In the genomic region with DNA sequence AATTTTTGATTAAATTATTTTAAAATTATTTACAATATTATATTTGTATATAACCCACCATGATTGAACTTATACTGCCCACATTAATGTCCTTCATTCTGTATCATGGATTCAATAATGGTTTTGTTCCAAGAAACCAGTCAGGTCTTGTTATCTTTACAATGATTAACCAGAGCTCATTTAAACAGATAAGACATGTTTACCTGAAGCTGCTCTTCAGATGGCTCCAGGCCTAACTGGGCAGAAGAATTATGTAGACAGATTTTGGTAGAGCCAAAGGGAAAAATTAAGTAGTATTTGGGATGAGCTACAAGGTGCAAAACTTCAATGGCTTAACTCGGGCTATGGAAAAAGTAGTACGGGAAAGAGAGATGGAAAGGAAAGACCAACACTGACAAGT, we compare ENCODE assay signal across 31 mouse cellular contexts.
"Had no signal": no experiment of that assay in that cellular context is flagged by ENCODE, and none has a peak within 500 bp of the region (broad histone marks: within the 10 kb centered on the region; RNA-seq: fewer than 3 reads in every experiment).

No protein-coding gene starts in this region.

- H3K27ac ChIP-seq: limb, embryonic 10.5 days; limb, embryonic 12.5 days; limb, embryonic 13.5 days; limb, embryonic 15.5 days; liver, embryonic 12.5 days; liver, embryonic 13.5 days; liver, embryonic 14.5 days; liver, embryonic 15.5 days; lung, embryonic 15.5 days; macrophage; midbrain, embryonic 10.5 days; midbrain, embryonic 12.5 days; midbrain, embryonic 13.5 days; midbrain, embryonic 15.5 days; neural tube, embryonic 12.5 days had no signal

- ATAC-seq: liver, embryonic 12.5 days; liver, postnatal 0 days; lung, postnatal 0 days; midbrain, embryonic 13.5 days; midbrain, embryonic 15.5 days; midbrain, embryonic 16.5 days had no signal

- H3K4me2 ChIP-seq: limb, embryonic 12.5 days; limb, embryonic 13.5 days; limb, embryonic 15.5 days; liver, embryonic 12.5 days; liver, embryonic 13.5 days; liver, embryonic 15.5 days; lung, embryonic 14.5 days; lung, embryonic 15.5 days; midbrain, embryonic 11.5 days; midbrain, embryonic 12.5 days; midbrain, embryonic 13.5 days; midbrain, embryonic 15.5 days; neural tube, embryonic 12.5 days had no signal

- H3K9ac ChIP-seq: limb, embryonic 12.5 days; limb, embryonic 13.5 days; limb, embryonic 15.5 days; liver, embryonic 12.5 days; liver, embryonic 13.5 days; liver, embryonic 14.5 days; liver, embryonic 15.5 days; liver, postnatal 0 days; lung, embryonic 14.5 days; lung, embryonic 15.5 days; midbrain, embryonic 12.5 days; midbrain, embryonic 13.5 days; midbrain, embryonic 15.5 days; neural tube, embryonic 12.5 days had no signal

- H3K27me3 ChIP-seq: limb, embryonic 12.5 days; limb, embryonic 13.5 days; limb, embryonic 15.5 days; liver, embryonic 12.5 days; liver, embryonic 13.5 days; liver, embryonic 15.5 days; lung, embryonic 15.5 days; megakaryocyte, embryonic 14.5 days; midbrain, embryonic 12.5 days; midbrain, embryonic 13.5 days; midbrain, embryonic 15.5 days; neural tube, embryonic 12.5 days had no signal

- DNase-seq: left cerebral cortex, postnatal 4 days; liver; liver, embryonic 13.5 days; liver, postnatal 0 days; lung, adult 18-20 months; lung, adult 2 months; lung, embryonic 14.5 days; lung, postnatal 10 days; lung, postnatal 14 days; lung, postnatal 36 days; lung, postnatal 4 days; midbrain, embryonic 14.5 days had no signal

- H3K4me1 ChIP-seq: limb, embryonic 10.5 days; limb, embryonic 12.5 days; limb, embryonic 13.5 days; limb, embryonic 15.5 days; liver, embryonic 15.5 days; lung, embryonic 15.5 days; megakaryocyte, embryonic 14.5 days; midbrain, embryonic 10.5 days; midbrain, embryonic 13.5 days; midbrain, embryonic 15.5 days; neural tube, embryonic 12.5 days had no signal

- H3K36me3 ChIP-seq: limb, embryonic 10.5 days; limb, embryonic 12.5 days; limb, embryonic 13.5 days; limb, embryonic 15.5 days; liver, embryonic 12.5 days; liver, embryonic 13.5 days; liver, embryonic 15.5 days; lung, embryonic 15.5 days; midbrain, embryonic 10.5 days; midbrain, embryonic 12.5 days; midbrain, embryonic 13.5 days; midbrain, embryonic 15.5 days; neural tube, embryonic 12.5 days had no signal

- H3K9me3 ChIP-seq: limb, embryonic 10.5 days; limb, embryonic 12.5 days; limb, embryonic 13.5 days; limb, embryonic 15.5 days; liver, embryonic 12.5 days; liver, embryonic 13.5 days; liver, embryonic 15.5 days; lung, embryonic 15.5 days; megakaryocyte, embryonic 14.5 days; midbrain, embryonic 10.5 days; midbrain, embryonic 12.5 days; midbrain, embryonic 13.5 days; midbrain, embryonic 15.5 days; neural tube, embryonic 12.5 days had no signal

- H3K4me3 ChIP-seq: limb, embryonic 10.5 days; limb, embryonic 12.5 days; limb, embryonic 13.5 days; limb, embryonic 15.5 days; liver, embryonic 12.5 days; liver, embryonic 13.5 days; liver, embryonic 15.5 days; lung, embryonic 15.5 days; megakaryocyte, embryonic 14.5 days; midbrain, embryonic 10.5 days; midbrain, embryonic 12.5 days; midbrain, embryonic 13.5 days; midbrain, embryonic 15.5 days; myocyte; neural tube, embryonic 12.5 days had no signal
